Mouse (Mus musculus): ENCODE measurements at regions not wholly inside any gene's neighbourhood (a gene's known extent, or its start where the extent isn't known, plus 50 kb on each side); places are given as distances from the start of the nearest gene placed in this dataset.

GRCm38 (mm10) chr14:118430286-118430685 is 163.5 kb downstream of the Gm9376 start:
- no peaks in the 10 kb centered on the region for H3K4me1 ChIP-seq (ENCODE audit: insufficient read depth, low read depth, low read length)
- no peak for ATAC-seq (ENCODE audit: extremely low read depth, insufficient number of reproducible peaks, low FRiP score, poor library complexity, severe bottlenecking)
- TF ChIP-seq CTCF (IDR thresholded peaks at IDR 0.05; ENCODE audit: low read depth, low read length) (no peak), GATA2 (IDR thresholded peaks at IDR 0.05; ENCODE audit: borderline replicate concordance, low read depth, low read length) (no peak), TAL1 (conservative IDR thresholded peaks at IDR 0.05; ENCODE audit: low read depth, low read length) (no peak), POLR2AphosphoS5 (IDR thresholded peaks at IDR 0.05; ENCODE audit: insufficient replicate concordance, low read depth, low read length) (no peak), GATA1 (IDR thresholded peaks at IDR 0.05; ENCODE audit: borderline replicate concordance, low read length) (no peak)
- peaks cover 5% of the 10 kb centered on the region; the same call in 1 of the 2 replicates for H3K27me3 ChIP-seq (ENCODE audit: insufficient read depth, low read length)
- H3K9me3 ChIP-seq (replicated peaks), result no peaks in the 10 kb centered on the region
- no peak overlapping the region for H3K4me3 ChIP-seq (ENCODE audit: low read depth, low read length)
- DNase-seq (ENCODE audit: low spot score), result no peak
- H3K36me3 ChIP-seq (replicated peaks), result no peaks in the 10 kb centered on the region

- Histone ChIP-seq H3K27me3 (ENCODE audit: insufficient read depth, low read length) (peaks cover 6% of the 10 kb centered on the region), H3K36me3 (replicated peaks) (no peaks in the 10 kb centered on the region), H3K4me1 (ENCODE audit: insufficient read depth, low read depth, low read length) (no peaks in the 10 kb centered on the region), H3K4me3 (ENCODE audit: low read depth, low read length) (no peak overlapping the region), H3K9me3 (replicated peaks) (no peaks in the 10 kb centered on the region)
- ATAC-seq (ENCODE audit: extremely low read depth, insufficient number of reproducible peaks, low FRiP score, poor library complexity, severe bottlenecking) (no peak), DNase-seq (ENCODE audit: low spot score) (no peak)
- TF ChIP-seq GATA2 (IDR thresholded peaks at IDR 0.05; ENCODE audit: borderline replicate concordance, low read depth, low read length) (no peak), CTCF (IDR thresholded peaks at IDR 0.05; ENCODE audit: low read depth, low read length) (no peak), POLR2AphosphoS5 (IDR thresholded peaks at IDR 0.05; ENCODE audit: insufficient replicate concordance, low read depth, low read length) (no peak), TAL1 (conservative IDR thresholded peaks at IDR 0.05; ENCODE audit: low read depth, low read length) (no peak), GATA1 (IDR thresholded peaks at IDR 0.05; ENCODE audit: borderline replicate concordance, low read length) (no peak)
These were observed 164.0 kb downstream of the Gm9376 start for GRCm38 (mm10) chr14:118430740-118431139.

- Histone ChIP-seq H3K4me3 (ENCODE audit: low read depth, low read length) (no peak overlapping the region), H3K9me3 (replicated peaks) (no peaks in the 10 kb centered on the region), H3K4me1 (ENCODE audit: insufficient read depth, low read depth, low read length) (no peaks in the 10 kb centered on the region), H3K27me3 (ENCODE audit: insufficient read depth, low read length) (peaks cover 7% of the 10 kb centered on the region), H3K36me3 (replicated peaks) (no peaks in the 10 kb centered on the region)
- ATAC-seq (ENCODE audit: extremely low read depth, insufficient number of reproducible peaks, low FRiP score, poor library complexity, severe bottlenecking) (peak; percentile 65), DNase-seq (ENCODE audit: low spot score) (no peak)
- no peak for TF ChIP-seq GATA1 (IDR thresholded peaks at IDR 0.05; ENCODE audit: borderline replicate concordance, low read length)
- TF ChIP-seq GATA2 (IDR thresholded peaks at IDR 0.05; ENCODE audit: borderline replicate concordance, low read depth, low read length), result no peak
- TF ChIP-seq CTCF (IDR thresholded peaks at IDR 0.05; ENCODE audit: low read depth, low read length), result no peak
- TF ChIP-seq TAL1 (conservative IDR thresholded peaks at IDR 0.05; ENCODE audit: low read depth, low read length), result no peak
- no peak for TF ChIP-seq POLR2AphosphoS5 (IDR thresholded peaks at IDR 0.05; ENCODE audit: insufficient replicate concordance, low read depth, low read length)
These were observed 164.6 kb downstream of the Gm9376 start for GRCm38 (mm10) chr14:118431241-118431882.
